Mouse (Mus musculus): ENCODE data around the gene Fgf14. TPM values are rescaled to one million over a fixed set of nuclear protein-coding genes. Genes with fewer than 3 reads are reported as not detected.

The Fgf14 gene
- total and polyA plus RNA-seq, 3 experiments = not detected

DNA sequence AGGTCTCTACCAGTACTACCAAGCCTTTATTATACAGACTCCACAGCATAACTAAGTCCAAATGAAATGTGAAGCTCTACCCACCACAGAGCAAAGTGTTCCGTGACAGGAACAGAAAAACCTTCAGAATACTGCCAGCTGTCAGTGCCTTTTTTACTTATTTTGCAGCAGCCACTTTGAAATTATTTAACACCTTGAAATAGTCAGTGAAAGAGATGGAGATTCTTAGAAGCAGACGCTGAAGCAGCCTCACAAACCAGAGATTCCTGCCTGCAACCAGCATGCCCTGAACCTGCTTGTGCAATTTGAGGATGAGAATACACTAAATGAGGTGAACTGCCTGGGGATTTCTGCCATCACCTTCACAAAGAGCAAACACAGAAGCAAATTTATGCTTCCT is 206.0 kb downstream of the Fgf14 start:
- no peaks in the 10 kb centered on the region for H3K9me3 ChIP-seq (replicated peaks; ENCODE audit: insufficient read depth, low read length)
- DNase-seq (ENCODE audit: low read depth, low spot score) = no peak
- H3K27ac ChIP-seq (ENCODE audit: control insufficient read depth, low read depth, low read length) = no peak overlapping the region
- TF ChIP-seq ZMIZ1 (IDR thresholded peaks at IDR 0.05; ENCODE audit: low read depth, low read length) (no peak), RAD21 (IDR thresholded peaks at IDR 0.05; ENCODE audit: low read depth, low read length) (no peak), MAFK (IDR thresholded peaks at IDR 0.05; ENCODE audit: borderline replicate concordance, low read depth, low read length) (no peak), USF2 (IDR thresholded peaks at IDR 0.05; ENCODE audit: borderline replicate concordance in 1 of 2, insufficient read depth in 1 of 2, low read depth in 1 of 2, low read length in 2 of 2) (no peak), NRF1 (IDR thresholded peaks at IDR 0.05; ENCODE audit: insufficient read depth, low read depth, low read length, poor library complexity, severe bottlenecking) (no peak), MAZ (IDR thresholded peaks at IDR 0.05; ENCODE audit: low read depth, low read length) (no peak), ZNF384 (IDR thresholded peaks at IDR 0.05; ENCODE audit: low read depth, low read length) (no peak), TBP (IDR thresholded peaks at IDR 0.05; ENCODE audit: low read depth, low read length) (no peak), SMC3 (IDR thresholded peaks at IDR 0.05; ENCODE audit: low read depth, low read length) (no peak), POLR2AphosphoS2 (IDR thresholded peaks at IDR 0.05; ENCODE audit: low read length) (no peak)
- H3K4me3 ChIP-seq (ENCODE audit: control insufficient read depth in 1 of 2, insufficient read depth in 1 of 2, low read depth in 2 of 2, low read length in 2 of 2) = no peak overlapping the region
- H3K4me1 ChIP-seq (ENCODE audit: control insufficient read depth in 1 of 2, insufficient read depth in 2 of 2, low read length in 2 of 2) = no peaks in the 10 kb centered on the region
- H3K79me2 ChIP-seq (ENCODE audit: control insufficient read depth, insufficient read depth, low read length, poor library complexity) = no peaks in the 10 kb centered on the region
- H3K27me3 ChIP-seq (ENCODE audit: control insufficient read depth in 1 of 2, insufficient read depth in 2 of 2, low read length in 2 of 2) = no peaks in the 10 kb centered on the region
- no peak overlapping the region for H3K9ac ChIP-seq (ENCODE audit: control insufficient read depth, low read depth, low read length, poor library complexity, severe bottlenecking)
- H3K36me3 ChIP-seq (ENCODE audit: control insufficient read depth in 1 of 2, insufficient read depth in 2 of 2, low read length in 2 of 2) = no peaks in the 10 kb centered on the region

DNA sequence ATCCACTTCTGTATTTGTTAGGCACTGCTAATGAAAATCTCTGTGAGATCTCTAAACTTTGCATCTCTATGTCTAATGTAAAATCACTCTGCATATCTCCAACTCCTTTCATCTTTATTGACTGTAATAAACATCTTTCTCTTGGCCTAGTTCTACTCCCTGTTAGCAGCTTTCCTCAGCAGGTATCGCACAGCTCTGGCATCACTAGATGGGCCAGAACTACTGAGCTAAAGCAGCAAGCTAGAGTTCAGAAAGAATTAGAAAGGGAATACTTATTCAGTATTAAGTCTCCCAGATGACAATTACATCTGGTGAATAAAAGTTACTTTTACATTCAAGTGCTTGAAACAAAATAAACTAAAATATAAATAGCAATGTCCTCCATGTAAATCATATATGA is 221.8 kb downstream of the Fgf14 start:
- Histone ChIP-seq H3K79me2 (ENCODE audit: control insufficient read depth, insufficient read depth, low read length, poor library complexity) (no peaks in the 10 kb centered on the region), H3K27ac (ENCODE audit: control insufficient read depth, low read depth, low read length) (no peak overlapping the region), H3K27me3 (ENCODE audit: control insufficient read depth in 1 of 2, insufficient read depth in 2 of 2, low read length in 2 of 2) (no peaks in the 10 kb centered on the region), H3K4me3 (ENCODE audit: control insufficient read depth in 1 of 2, insufficient read depth in 1 of 2, low read depth in 2 of 2, low read length in 2 of 2) (no peak overlapping the region), H3K4me1 (ENCODE audit: control insufficient read depth in 1 of 2, insufficient read depth in 2 of 2, low read length in 2 of 2) (no peaks in the 10 kb centered on the region), H3K36me3 (ENCODE audit: control insufficient read depth in 1 of 2, insufficient read depth in 2 of 2, low read length in 2 of 2) (no peaks in the 10 kb centered on the region), H3K9ac (ENCODE audit: control insufficient read depth, low read depth, low read length, poor library complexity, severe bottlenecking) (no peak overlapping the region), H3K9me3 (replicated peaks; ENCODE audit: insufficient read depth, low read length) (no peaks in the 10 kb centered on the region)
- TF ChIP-seq MXI1 (IDR thresholded peaks at IDR 0.05; ENCODE audit: low read depth, low read length) (no peak), MAX (IDR thresholded peaks at IDR 0.05; ENCODE audit: low read length) (no peak), ETS1 (IDR thresholded peaks at IDR 0.05; ENCODE audit: low read depth, low read length) (no peak)
- no peak for DNase-seq (ENCODE audit: low read depth, low spot score)

DNA sequence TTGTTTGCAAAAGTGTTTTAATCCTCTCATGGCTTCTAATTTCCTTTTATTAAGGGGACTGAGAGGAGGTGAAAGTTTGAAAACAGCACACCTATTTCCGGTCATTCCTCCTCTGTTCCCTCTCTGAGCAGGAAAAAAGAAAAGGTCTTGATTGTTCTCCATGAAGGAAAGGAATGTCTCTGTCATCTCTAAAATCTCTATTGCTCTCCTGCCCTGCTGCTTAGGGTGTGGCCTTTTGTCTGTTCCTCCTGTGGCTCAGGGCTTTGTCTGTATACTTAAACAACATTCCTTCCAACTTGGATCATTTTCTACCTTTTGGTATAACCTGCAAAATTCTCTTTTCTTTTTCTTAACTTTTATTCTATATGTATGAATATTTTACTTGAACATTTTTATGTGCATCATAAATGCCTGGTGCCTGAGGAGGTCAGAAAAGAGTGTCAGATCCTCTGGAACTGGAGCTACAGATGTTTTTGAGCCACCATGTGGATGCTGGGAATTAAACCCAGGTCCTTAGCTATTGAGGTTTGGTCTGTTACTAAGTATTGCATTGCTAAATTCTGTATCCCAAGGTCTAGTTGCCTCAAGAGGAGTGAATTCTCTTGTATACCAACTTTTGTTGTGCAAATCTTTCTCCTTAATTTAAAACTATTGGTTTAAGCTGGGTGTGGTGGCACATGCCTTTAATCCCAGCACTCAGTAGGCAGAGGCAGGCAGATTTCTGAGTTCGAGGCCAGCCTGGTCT is 230.7 kb downstream of the Fgf14 start:
- no peak for DNase-seq (ENCODE audit: low read depth, low spot score)
- Histone ChIP-seq H3K27me3 (ENCODE audit: control insufficient read depth in 1 of 2, insufficient read depth in 2 of 2, low read length in 2 of 2) (no peaks in the 10 kb centered on the region), H3K4me3 (ENCODE audit: control insufficient read depth in 1 of 2, insufficient read depth in 1 of 2, low read depth in 2 of 2, low read length in 2 of 2) (no peak overlapping the region), H3K79me2 (ENCODE audit: control insufficient read depth, insufficient read depth, low read length, poor library complexity) (no peaks in the 10 kb centered on the region), H3K9ac (ENCODE audit: control insufficient read depth, low read depth, low read length, poor library complexity, severe bottlenecking) (no peak overlapping the region), H3K9me3 (replicated peaks; ENCODE audit: insufficient read depth, low read length) (no peaks in the 10 kb centered on the region), H3K27ac (ENCODE audit: control insufficient read depth, low read depth, low read length) (no peak overlapping the region), H3K36me3 (ENCODE audit: control insufficient read depth in 1 of 2, insufficient read depth in 2 of 2, low read length in 2 of 2) (no peaks in the 10 kb centered on the region), H3K4me1 (ENCODE audit: control insufficient read depth in 1 of 2, insufficient read depth in 2 of 2, low read length in 2 of 2) (no peaks in the 10 kb centered on the region)
- no peak for TF ChIP-seq MYB (IDR thresholded peaks at IDR 0.05; ENCODE audit: low read depth, low read length)
- TF ChIP-seq KAT2A (conservative IDR thresholded peaks at IDR 0.05; ENCODE audit: low read depth, low read length) = no peak
- no peak for TF ChIP-seq ZC3H11A (IDR thresholded peaks at IDR 0.05; ENCODE audit: low read depth, low read length)
- no peak for TF ChIP-seq POLR2AphosphoS5 (IDR thresholded peaks at IDR 0.05; ENCODE audit: borderline replicate concordance, low read depth, low read length)
- TF ChIP-seq CHD2 (IDR thresholded peaks at IDR 0.05; ENCODE audit: low read length) = no peak
- no peak for TF ChIP-seq ELF1 (IDR thresholded peaks at IDR 0.05; ENCODE audit: low read depth, low read length)
- no peak for TF ChIP-seq E2F4 (IDR thresholded peaks at IDR 0.05; ENCODE audit: borderline replicate concordance, low read depth, low read length)
- TF ChIP-seq UBTF (IDR thresholded peaks at IDR 0.05; ENCODE audit: borderline replicate concordance, insufficient read depth, low read depth, low read length) = no peak
- no peak for TF ChIP-seq POLR2A (IDR thresholded peaks at IDR 0.05; ENCODE audit: control insufficient read depth in 1 of 2, insufficient read depth in 1 of 2, low read depth in 1 of 2, low read length in 2 of 2, poor library complexity in 1 of 2)
- TF ChIP-seq SMC3 (IDR thresholded peaks at IDR 0.05; ENCODE audit: low read depth, low read length) = no peak
- no peak for TF ChIP-seq TAL1 (IDR thresholded peaks at IDR 0.05; ENCODE audit: low read length)
- TF ChIP-seq ETS1 (IDR thresholded peaks at IDR 0.05; ENCODE audit: low read depth, low read length) = no peak
- no peak for TF ChIP-seq MYC (IDR thresholded peaks at IDR 0.05; ENCODE audit: low read depth, low read length)
- TF ChIP-seq SIN3A (IDR thresholded peaks at IDR 0.05; ENCODE audit: low read length) = no peak
- no peak for TF ChIP-seq GABPA (IDR thresholded peaks at IDR 0.05; ENCODE audit: low read depth, low read length)

Measured in MEL (cell line).